Mouse (Mus musculus): ENCODE measurements around the gene Pias1.

DNA sequence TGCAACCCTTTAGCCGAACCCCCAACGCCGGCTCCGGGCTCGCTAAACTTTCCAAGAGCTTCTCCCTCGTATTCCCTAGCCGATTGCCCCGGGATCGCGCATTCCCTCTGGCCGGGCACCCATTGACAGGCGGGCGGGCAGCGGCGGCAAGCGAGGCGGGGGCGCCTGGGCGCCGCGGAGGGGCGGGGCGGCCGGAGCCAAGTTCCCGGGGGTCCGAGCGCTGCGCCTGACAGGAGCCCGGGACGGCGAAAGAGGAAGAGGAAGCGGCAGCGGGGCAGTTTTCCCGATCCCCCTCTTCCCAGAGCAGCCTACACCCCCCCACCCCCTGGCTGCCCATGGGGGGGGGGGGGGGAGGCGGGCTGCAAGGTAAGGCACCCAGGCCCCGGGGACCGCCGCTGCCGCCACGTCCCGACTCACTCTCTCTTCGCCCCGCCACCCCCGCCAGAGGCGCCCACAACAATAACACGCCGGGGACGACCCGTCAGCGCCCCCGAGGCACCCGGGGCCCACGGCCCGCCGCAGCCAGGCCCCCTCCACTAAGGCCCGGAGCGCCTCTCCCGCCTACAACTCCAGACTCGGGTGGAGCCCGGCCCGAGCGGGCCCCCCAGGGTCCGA, 7.5 kb downstream of the Pias1 start:
- no peak for TF ChIP-seq ZC3H11A (IDR thresholded peaks at IDR 0.05; ENCODE audit: borderline replicate concordance, low read depth, low read length)
- TF ChIP-seq HCFC1 (IDR thresholded peaks at IDR 0.05; ENCODE audit: borderline replicate concordance, insufficient read depth, low read length) = no peak
- no peak for TF ChIP-seq ZNF384 (IDR thresholded peaks at IDR 0.05; ENCODE audit: low read depth, low read length)
